Mouse (Mus musculus) MEL (cell line): ENCODE data around the gene Fam155a. TPM values are rescaled to one million over a fixed set of nuclear protein-coding genes. Genes with fewer than 3 reads are reported as not detected.

Source experiments
- DNase-seq: peaks from one replicate; pipeline ENCODE4 v3.0.0; 2011; ENCODE audit warnings: low read depth, low spot score
- H3K27ac ChIP-seq: 2 replicates; pipeline ENCODE4 v1.5.1; 2012; ENCODE audit warnings: low read depth, mild to moderate bottlenecking, control low read depth, low read length, moderate library complexity; ENCODE audit not compliant: control insufficient read depth
- H3K27me3 ChIP-seq, 2 experiments: fragments of 150-350 bp in 1 of 2; sonication (generic) in 1 of 2; 2 replicates each; pipeline ENCODE4 v1.6.1; 2012; ENCODE audit warnings: low read length in 2 of 2, mild to moderate bottlenecking in 2 of 2, improper control_type of control experiment in 1 of 2, moderate library complexity in 1 of 2; ENCODE audit not compliant: insufficient read depth in 2 of 2, control insufficient read depth in 1 of 2
- H3K36me3 ChIP-seq, 2 experiments: 2 replicates each; pipeline ENCODE4 v1.6.1; 2012 to 2014; ENCODE audit warnings: low read length in 2 of 2, improper control_type of control experiment in 1 of 2, inconsistent platforms in 1 of 2, mild to moderate bottlenecking in 1 of 2; ENCODE audit not compliant: insufficient read depth in 2 of 2, control insufficient read depth in 1 of 2
- H3K4me1 ChIP-seq, 2 experiments: fragments of 150-350 bp in 1 of 2; sonication (generic) in 1 of 2; 2 replicates each; pipeline ENCODE4 v1.6.1; 2012; ENCODE audit warnings: low read length in 2 of 2, improper control_type of control experiment in 1 of 2, mild to moderate bottlenecking in 1 of 2; ENCODE audit not compliant: insufficient read depth in 2 of 2, control insufficient read depth in 1 of 2
- H3K4me3 ChIP-seq, 2 experiments: fragments of 150-350 bp in 1 of 2; sonication (generic) in 1 of 2; 2 replicates each; pipeline ENCODE4 v1.5.1; 2012; ENCODE audit warnings: low read depth in 2 of 2, low read length in 2 of 2, mild to moderate bottlenecking in 2 of 2, moderate library complexity in 2 of 2, control low read depth in 1 of 2, improper control_type of control experiment in 1 of 2; ENCODE audit not compliant: control insufficient read depth in 1 of 2, insufficient read depth in 1 of 2
- H3K79me2 ChIP-seq: 2 replicates; pipeline ENCODE4 v1.6.1; 2012; ENCODE audit warnings: mild to moderate bottlenecking, low read length, moderate library complexity; ENCODE audit not compliant: control insufficient read depth, poor library complexity, insufficient read depth
- H3K9ac ChIP-seq: 2 replicates; pipeline ENCODE4 v1.6.1; 2012; ENCODE audit warnings: low read depth, mild to moderate bottlenecking, control low read depth, low read length, moderate library complexity; ENCODE audit not compliant: control insufficient read depth, poor library complexity, severe bottlenecking
- H3K9me3 ChIP-seq: fragments of 150-350 bp; sonication (generic); replicated peaks from 2 replicates; pipeline ENCODE4 v1.6.1; 2012; ENCODE audit warnings: mild to moderate bottlenecking, low read length, improper control_type of control experiment, moderate library complexity; ENCODE audit not compliant: insufficient read depth
- BHLHE40 ChIP-seq: IDR thresholded peaks from 2 replicates; pipeline ENCODE4 v1.6.1; 2012; ENCODE audit warnings: low read depth, mild to moderate bottlenecking, inconsistent platforms, low read length, improper control_type of control experiment, borderline replicate concordance
- CHD2 ChIP-seq: IDR thresholded peaks from 2 replicates; pipeline ENCODE4 v1.6.1; 2011; ENCODE audit warnings: low read length, improper control_type of control experiment
- CTCF ChIP-seq, 3 experiments: IDR thresholded peaks in 2 of 3; conservative IDR thresholded peaks in 1 of 3; 2 replicates each; pipeline ENCODE4 v1.5.1; 2011 to 2012; ENCODE audit warnings: low read length in 3 of 3, low read depth in 2 of 3, mild to moderate bottlenecking in 2 of 3, improper control_type of control experiment in 1 of 3, inconsistent platforms in 1 of 3, mixed read lengths in 1 of 3, moderate library complexity in 1 of 3; ENCODE audit not compliant: control insufficient read depth in 1 of 3, insufficient read depth in 1 of 3, poor library complexity in 1 of 3, severe bottlenecking in 1 of 3
- E2F4 ChIP-seq: IDR thresholded peaks from 2 replicates; pipeline ENCODE4 v1.6.1; 2011; ENCODE audit warnings: low read depth, low read length, improper control_type of control experiment, borderline replicate concordance
- EP300 ChIP-seq, 2 experiments: IDR thresholded peaks; 2 replicates each; pipeline ENCODE4 v1.6.1; 2011; ENCODE audit warnings: improper control_type of control experiment in 2 of 2, low read length in 2 of 2, low read depth in 1 of 2, mild to moderate bottlenecking in 1 of 2
- ETS1 ChIP-seq: IDR thresholded peaks from 2 replicates; pipeline ENCODE4 v1.6.1; 2012; ENCODE audit warnings: low read depth, mild to moderate bottlenecking, inconsistent platforms, low read length, improper control_type of control experiment, moderate library complexity
- HCFC1 ChIP-seq: IDR thresholded peaks from 2 replicates; pipeline ENCODE4 v1.6.1; 2012; ENCODE audit warnings: low read depth, mild to moderate bottlenecking, inconsistent platforms, low read length, improper control_type of control experiment, moderate library complexity
- JUND ChIP-seq: IDR thresholded peaks from 2 replicates; pipeline ENCODE4 v1.6.1; 2011; ENCODE audit warnings: low read depth, mild to moderate bottlenecking, improper control_type of control experiment, low read length
- MAFK ChIP-seq: IDR thresholded peaks from 2 replicates; pipeline ENCODE4 v1.6.1; 2011; ENCODE audit warnings: low read depth, mild to moderate bottlenecking, low read length, improper control_type of control experiment, borderline replicate concordance
- MAZ ChIP-seq: IDR thresholded peaks from 2 replicates; pipeline ENCODE4 v1.6.1; 2012; ENCODE audit warnings: low read depth, mild to moderate bottlenecking, inconsistent platforms, low read length, improper control_type of control experiment
- MXI1 ChIP-seq: IDR thresholded peaks from 2 replicates; pipeline ENCODE4 v1.6.1; 2011; ENCODE audit warnings: mild to moderate bottlenecking, low read depth, low read length, improper control_type of control experiment
- MYB ChIP-seq: IDR thresholded peaks from 2 replicates; pipeline ENCODE4 v1.6.1; 2011; ENCODE audit warnings: mild to moderate bottlenecking, low read depth, low read length, improper control_type of control experiment
- MYC ChIP-seq: IDR thresholded peaks from 2 replicates; pipeline ENCODE4 v1.6.1; 2011; ENCODE audit warnings: low read depth, mild to moderate bottlenecking, low read length, improper control_type of control experiment, moderate library complexity
- NELFE ChIP-seq: IDR thresholded peaks from 2 replicates; pipeline ENCODE4 v1.6.1; 2011; ENCODE audit warnings: low read depth, low read length, improper control_type of control experiment
- NRF1 ChIP-seq: IDR thresholded peaks from 2 replicates; pipeline ENCODE4 v1.6.1; 2014; ENCODE audit warnings: low read depth, mild to moderate bottlenecking, inconsistent platforms, low read length, improper control_type of control experiment, moderate library complexity; ENCODE audit not compliant: poor library complexity, insufficient read depth, severe bottlenecking
- POLR2AphosphoS2 ChIP-seq: IDR thresholded peaks from 2 replicates; pipeline ENCODE4 v1.6.1; 2011; ENCODE audit warnings: low read length, improper control_type of control experiment
- RCOR1 ChIP-seq: IDR thresholded peaks from 2 replicates; pipeline ENCODE4 v1.6.1; 2012; ENCODE audit warnings: low read depth, mild to moderate bottlenecking, inconsistent platforms, low read length, improper control_type of control experiment
- TAL1 ChIP-seq: IDR thresholded peaks from 2 replicates; pipeline ENCODE4 v1.6.1; 2012; ENCODE audit warnings: mild to moderate bottlenecking, inconsistent platforms, low read length, moderate library complexity, mixed read lengths
- TBP ChIP-seq: IDR thresholded peaks from 2 replicates; pipeline ENCODE4 v1.8.0; 2011; ENCODE audit warnings: low read depth, low read length, improper control_type of control experiment
- TCF12 ChIP-seq: IDR thresholded peaks from 2 replicates; pipeline ENCODE4 v1.6.1; 2014; ENCODE audit warnings: low read depth, mild to moderate bottlenecking, inconsistent platforms, low read length, improper control_type of control experiment, moderate library complexity
- UBTF ChIP-seq: IDR thresholded peaks from 2 replicates; pipeline ENCODE4 v1.6.1; 2012; ENCODE audit warnings: low read depth, mild to moderate bottlenecking, inconsistent platforms, low read length, improper control_type of control experiment, moderate library complexity, borderline replicate concordance; ENCODE audit not compliant: insufficient read depth
- USF1 ChIP-seq: IDR thresholded peaks from 2 replicates; pipeline ENCODE4 v1.6.1; 2014; ENCODE audit warnings: low read depth, mild to moderate bottlenecking, inconsistent platforms, low read length, improper control_type of control experiment, moderate library complexity
- USF2 ChIP-seq, 2 experiments: IDR thresholded peaks; 2 replicates each; pipeline ENCODE4 v1.6.1; 2011 to 2012; ENCODE audit warnings: improper control_type of control experiment in 2 of 2, low read length in 2 of 2, borderline replicate concordance in 1 of 2, inconsistent platforms in 1 of 2, low read depth in 1 of 2, mild to moderate bottlenecking in 1 of 2; ENCODE audit not compliant: insufficient read depth in 1 of 2
- ZMIZ1 ChIP-seq: IDR thresholded peaks from 2 replicates; pipeline ENCODE4 v1.6.1; 2012; ENCODE audit warnings: low read depth, mild to moderate bottlenecking, inconsistent platforms, low read length, improper control_type of control experiment, moderate library complexity
- polyA plus RNA-seq, 2 experiments: library from polyadenylated mRNA; stranded (reverse) in 1 of 2; unstranded in 1 of 2; fragments of >175 nt in 1 of 2; fragments of >200 nt in 1 of 2; gene quantifications; 2 replicates each; pipeline versions ENCODE4 v1.2.1 to v1.2.4; 2012; ENCODE audit warnings: low replicate concordance in 2 of 2, low read depth in 1 of 2; ENCODE audit not compliant: insufficient read length in 2 of 2, insufficient read depth in 1 of 2, missing spikeins in 1 of 2
- total RNA-seq: library from RNA; depleted of rRNA; stranded (reverse); fragments of 300-350 nt; gene quantifications from 2 replicates; pipeline ENCODE4 v1.2.3, GENCODE M21; 2012

Fam155a gene
- total and polyA plus RNA-seq, 3 experiments, result not detected

- Histone ChIP-seq H3K79me2 (no peaks in the 10 kb centered on the region), H3K27me3 (no peaks in the 10 kb centered on the region), H3K9me3 (no peaks in the 10 kb centered on the region), H3K27ac (no peak overlapping the region), H3K4me1 (no peaks in the 10 kb centered on the region), H3K9ac (no peak overlapping the region), H3K36me3 (no peaks in the 10 kb centered on the region), H3K4me3 (no peak overlapping the region)
- TF ChIP-seq MYC (no peak), EP300 (IDR thresholded peaks at IDR 0.05; ENCODE audit: low read depth in 1 of 2, low read length in 2 of 2) (no peak), TAL1 (no peak), MXI1 (no peak), TBP (no peak), TCF12 (no peak), ZMIZ1 (no peak), MAZ (no peak), CHD2 (no peak), NELFE (no peak), UBTF (no peak), NRF1 (no peak), BHLHE40 (no peak)
- DNase-seq, result no peak
Observed at GRCm38 (mm10) chr8:9239741-9240140, 531.2 kb downstream of the Fam155a start.

GRCm38 (mm10) chr8:9238974-9239373, 532.0 kb downstream of the Fam155a start:
- TF ChIP-seq USF2 (IDR thresholded peaks at IDR 0.05; ENCODE audit: borderline replicate concordance in 1 of 2, insufficient read depth in 1 of 2, low read depth in 1 of 2, low read length in 2 of 2) (no peak), USF1 (no peak), HCFC1 (no peak), MAFK (no peak), MAZ (no peak), TAL1 (no peak), POLR2AphosphoS2 (no peak), MYB (no peak), CTCF (IDR thresholded peaks at IDR 0.05 in 2 of 3, conservative IDR thresholded peaks at IDR 0.05 in 1 of 3; ENCODE audit: control insufficient read depth in 1 of 3, insufficient read depth in 1 of 3, low read depth in 2 of 3, low read length in 3 of 3, poor library complexity in 1 of 3, severe bottlenecking in 1 of 3) (no peak), RCOR1 (no peak), JUND (no peak), EP300 (IDR thresholded peaks at IDR 0.05; ENCODE audit: low read depth in 1 of 2, low read length in 2 of 2) (no peak), NRF1 (no peak), E2F4 (no peak), TCF12 (no peak), ETS1 (no peak)
- DNase-seq, result no peak
- Histone ChIP-seq H3K36me3 (no peaks in the 10 kb centered on the region), H3K27ac (no peak overlapping the region), H3K4me3 (no peak overlapping the region), H3K9ac (no peak overlapping the region), H3K27me3 (no peaks in the 10 kb centered on the region), H3K79me2 (no peaks in the 10 kb centered on the region), H3K4me1 (no peaks in the 10 kb centered on the region), H3K9me3 (no peaks in the 10 kb centered on the region)
